ENCODE assay signal across 8 mouse cellular contexts in the genomic region with DNA sequence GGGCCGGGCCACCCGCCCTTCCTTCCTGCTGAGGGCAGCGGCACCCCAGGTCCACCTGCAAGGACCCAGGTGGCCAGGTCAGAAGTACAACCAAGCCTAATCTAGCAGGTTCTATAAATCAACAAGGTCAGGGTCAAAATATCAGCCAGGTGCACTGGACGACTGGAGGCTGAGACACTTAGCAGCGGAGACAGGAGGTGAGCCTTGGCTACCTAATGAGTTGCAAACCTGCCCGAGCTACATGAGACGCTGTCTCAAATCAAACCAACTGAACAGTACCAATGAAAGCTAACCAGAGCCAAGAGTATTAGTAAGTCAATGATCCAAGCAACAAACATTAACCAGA. TPM values are rescaled to one million over a fixed set of nuclear protein-coding genes. Genes with fewer than 3 reads are reported as not detected.
DNase-seq lines count a peak whose midpoint lies in the region; ATAC-seq and TF ChIP-seq lines count a peak whose summit lies in the region.

No protein-coding gene starts in this region.

- no peak overlapping the region for H3K9ac ChIP-seq in neural tube, embryonic 11.5 days (ENCODE audit: low read length)
- peak overlapping the region; percentile 56; the same call in 1 of the 2 replicates for H3K9ac ChIP-seq in limb, embryonic 12.5 days (replicated peaks)

- H3K4me1 ChIP-seq in neural tube, embryonic 11.5 days (ENCODE audit: control insufficient read depth, insufficient read depth, low read length), result peaks cover 17% of the 10 kb centered on the region
- H3K4me1 ChIP-seq in limb, embryonic 12.5 days (replicated peaks), result peaks cover 46% of the 10 kb centered on the region
- peaks cover 27% of the 10 kb centered on the region for H3K4me1 ChIP-seq in small intestine, adult 2 months (ENCODE audit: control insufficient read depth, insufficient read depth, insufficient read length, low read length)

- no peak for ATAC-seq in neural tube, embryonic 11.5 days (ENCODE audit: insufficient read depth, low FRiP score, low TSS enrichment)
- ATAC-seq in limb, embryonic 12.5 days (ENCODE audit: insufficient number of reproducible peaks, insufficient read depth, low FRiP score, low TSS enrichment, low read depth), result no peak

- H3K36me3 ChIP-seq in neural tube, embryonic 11.5 days (ENCODE audit: control insufficient read depth, insufficient read depth, low read length), result no peaks in the 10 kb centered on the region
- no peaks in the 10 kb centered on the region for H3K36me3 ChIP-seq in limb, embryonic 12.5 days
- no peaks in the 10 kb centered on the region for H3K36me3 ChIP-seq in small intestine, adult 2 months (ENCODE audit: control insufficient read depth, insufficient read depth, low read length)

- intact Hi-C loops in gastrocnemius, adult 2 months (cut with DNase I), result loop anchor here (5.0 kb wide), 1 partner anchor 127 kb away; the partner anchor contains the start of gene Atxn2
- intact Hi-C loops in gastrocnemius, postnatal 36 days (cut with DNase I), result loop anchor here (5.0 kb wide), 1 partner anchor 127 kb away; the partner anchor contains the start of gene Atxn2

- peak overlapping the region; percentile 41 for H3K4me2 ChIP-seq in neural tube, embryonic 11.5 days (ENCODE audit: low read depth)
- H3K4me2 ChIP-seq in limb, embryonic 12.5 days, result peak overlapping the region; percentile 95

- no peaks in the 10 kb centered on the region for H3K9me3 ChIP-seq in neural tube, embryonic 11.5 days (ENCODE audit: control insufficient read depth, low read length)
- no peaks in the 10 kb centered on the region for H3K9me3 ChIP-seq in limb, embryonic 12.5 days

- no peak for TF ChIP-seq POLR2A in small intestine, adult 2 months (IDR thresholded peaks at IDR 0.05; ENCODE audit: low read depth, low read length)

- peak overlapping the region; percentile 99 for H3K27ac ChIP-seq in gastrocnemius, adult 2 months
- H3K27ac ChIP-seq in neural tube, embryonic 11.5 days (ENCODE audit: low read depth, low read length), result no peak overlapping the region
- no peak overlapping the region for H3K27ac ChIP-seq in limb, embryonic 12.5 days
- peak overlapping the region; percentile 91 for H3K27ac ChIP-seq in small intestine, adult 2 months (ENCODE audit: insufficient read depth, low read depth, low read length)

- WGBS in neural tube, embryonic 11.5 days, result 28% methylated on average over 6 of the region's 7 CpGs
- 16% methylated on average over 7 of the region's 7 CpGs for WGBS in limb, embryonic 12.5 days
- 6% methylated on average over 7 of the region's 7 CpGs for WGBS in small intestine, adult 2 months

- no peak for TF ChIP-seq CTCF in gastrocnemius, adult 2 months (IDR thresholded peaks at IDR 0.05)
- TF ChIP-seq CTCF in small intestine, adult 2 months (IDR thresholded peaks at IDR 0.05; ENCODE audit: extremely low read depth, insufficient read length, insufficient replicate concordance, low read depth, low read length), result no peak

- peaks cover 45% of the 10 kb centered on the region for H3K27me3 ChIP-seq in neural tube, embryonic 11.5 days (ENCODE audit: control insufficient read depth, insufficient read depth, low read length)
- peaks cover 53% of the 10 kb centered on the region for H3K27me3 ChIP-seq in limb, embryonic 12.5 days
- H3K27me3 ChIP-seq in small intestine, adult 2 months (ENCODE audit: control insufficient read depth, insufficient read depth, low read length), result no peaks in the 10 kb centered on the region

- DNase-seq in gastrocnemius, adult 2 months, result no peak
- no peak for DNase-seq in gastrocnemius, postnatal 36 days
- DNase-seq in neural tube, embryonic 11.5 days (ENCODE audit: low spot score), result no peak
- DNase-seq in neural tube, embryonic 10.5 days (ENCODE audit: extremely low spot score, low spot score), result no peak
- no peak for DNase-seq in adipocyte (ENCODE audit: low spot score)
- DNase-seq in spleen, adult 12 weeks (ENCODE audit: low spot score), result no peak

- peak overlapping the region; percentile 74 for H3K4me3 ChIP-seq in gastrocnemius, adult 2 months
- peak overlapping the region; percentile 24 for H3K4me3 ChIP-seq in neural tube, embryonic 11.5 days (ENCODE audit: low read depth, low read length)
- H3K4me3 ChIP-seq in limb, embryonic 12.5 days (replicated peaks), result peak overlapping the region; percentile 75
- H3K4me3 ChIP-seq in small intestine, adult 2 months (ENCODE audit: low read depth, low read length), result peak overlapping the region; percentile 94

RNA-seq across cellular contexts. Expression of gene Sh2b3, which starts 1.7 kb away (rescaled TPM):
- total RNA-seq in gastrocnemius, adult 2 months (2021), result 10 to 100 TPM; 11.9 to 15.4 TPM
- total RNA-seq in gastrocnemius, postnatal 36 days (2021), result 10 to 100 TPM; 13.5 TPM
- polyA plus RNA-seq in neural tube, embryonic 11.5 days (2014; fragmentation: Nextera tagmentation; extraction: Ambion mirVana), result 10.2 and 10.5 TPM in 2 replicates
- polyA plus RNA-seq in limb, embryonic 12.5 days (2016; fragmentation: Nextera tagmentation; extraction: Ambion mirVana), result 12.7 and 13.1 TPM in 2 replicates
- 62.5 and 88.1 TPM in 2 replicates for polyA plus RNA-seq in small intestine, adult 2 months (2012; rRNA removed)

RNA-seq across cellular contexts. Expression of gene Pheta1, which starts 9.7 kb away (rescaled TPM):
- total RNA-seq in gastrocnemius, adult 2 months (2021), result 1 to 10 TPM; 4.7 to 6.4 TPM
- total RNA-seq in gastrocnemius, postnatal 36 days (2021), result 1 to 10 TPM; 4.5 to 6.0 TPM
- polyA plus RNA-seq in neural tube, embryonic 11.5 days (2014; fragmentation: Nextera tagmentation; extraction: Ambion mirVana), result 32.3 and 34.4 TPM in 2 replicates
- polyA plus RNA-seq in limb, embryonic 12.5 days (2016; fragmentation: Nextera tagmentation; extraction: Ambion mirVana), result 52.8 and 54.6 TPM in 2 replicates
- 98.0 and 283 TPM in 2 replicates for polyA plus RNA-seq in small intestine, adult 2 months (2012; rRNA removed)

Comparison
In these comparisons a context has a peak if more than half of its experiments do, and no peak if none do; other contexts are left out.
1. H3K27ac ChIP-seq: peak in gastrocnemius, adult 2 months (single experiment) and small intestine, adult 2 months (single experiment); none in neural tube, embryonic 11.5 days (single experiment) and limb, embryonic 12.5 days (single experiment).
2. H3K4me3 ChIP-seq: peak in every context shown above with its lines; median percentile 94 in small intestine, adult 2 months; 75 in limb, embryonic 12.5 days; 74 in gastrocnemius, adult 2 months; 24 in neural tube, embryonic 11.5 days.